Mouse (Mus musculus) kidney, adult 2 months (tissue): Measurements from ENCODE around the gene Nek8.

Source experiments
- CTCF ChIP-seq: fragments of 200-500 bp; conservative IDR thresholded peaks from 2 replicates; pipeline ENCODE4 v1.5.1; 2011; ENCODE audit warnings: low read depth, mild to moderate bottlenecking, control low read depth, low read length, moderate library complexity, mixed read lengths; ENCODE audit not compliant: insufficient read depth, insufficient read length
- POLR2A ChIP-seq: fragments of 200-500 bp; IDR thresholded peaks from one replicate; pipeline ENCODE4 v1.6.1; 2011; ENCODE audit warnings: low read depth, low read length, control low read depth

- TF ChIP-seq CTCF (no peak), POLR2A (no peak)
Measured at GRCm38 (mm10) chr11:78210615-78211014, 34.1 kb upstream of the Nek8 start.
